Mouse (Mus musculus): Measurements from ENCODE around the gene Jmjd8.

DNA sequence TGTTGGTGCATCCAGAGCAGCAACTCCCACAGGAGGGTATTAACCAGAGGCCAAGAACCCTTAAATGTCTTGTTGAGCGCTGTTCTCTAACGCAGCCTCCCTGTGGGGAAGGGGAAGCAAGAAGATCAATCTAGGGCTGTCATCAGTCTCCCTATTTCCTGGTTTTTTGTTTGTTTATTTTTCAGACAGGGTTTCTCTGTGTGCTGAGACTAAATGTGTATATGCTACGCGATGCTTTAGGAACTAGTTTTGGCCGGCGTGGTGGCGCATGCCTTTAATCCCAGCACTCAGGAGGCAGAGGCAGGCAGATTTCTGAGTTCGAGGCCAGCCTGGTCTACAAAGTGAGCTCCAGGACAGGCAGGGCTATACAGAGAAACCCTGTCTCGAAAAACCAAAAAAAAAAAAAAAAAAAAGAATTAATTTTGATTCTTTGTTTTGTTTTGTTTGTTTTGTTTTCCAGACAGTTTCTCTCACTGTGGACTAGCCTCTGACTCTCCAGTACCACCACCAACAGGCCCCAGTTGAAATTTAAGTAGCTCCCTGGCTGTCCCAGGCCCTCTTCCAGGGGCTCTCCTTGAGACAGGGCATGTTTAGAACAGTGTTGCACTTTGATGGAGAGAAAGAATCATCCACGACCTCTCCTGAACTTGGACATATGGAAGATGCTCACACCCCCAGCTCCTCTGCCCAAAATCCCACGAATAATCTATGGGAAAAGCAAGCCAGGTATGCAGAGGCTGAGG lies 44.9 kb downstream of the Jmjd8 start:
- TF ChIP-seq CTCF (IDR thresholded peaks at IDR 0.05; ENCODE audit: low read depth) = no peak
- TF ChIP-seq EP300 (optimal IDR thresholded peaks at IDR 0.05) = no peak

Measured in stomach, postnatal 0 days (tissue).